Mouse (Mus musculus) small intestine, adult 2 months (tissue): ENCODE data around the gene Enoph1. TPM values are rescaled to one million over a fixed set of nuclear protein-coding genes. Genes with fewer than 3 reads are reported as not detected.

ENCODE experiments used
- H3K27ac ChIP-seq: fragments of 200-500 bp; 2 replicates; pipeline ENCODE4 v1.5.1; 2012; ENCODE audit warnings: low read depth, low read length, control low read depth, inconsistent platforms; ENCODE audit not compliant: insufficient read depth
- H3K27me3 ChIP-seq: fragments of 200-500 bp; 2 replicates; pipeline ENCODE4 v1.6.1; 2012; ENCODE audit warnings: mild to moderate bottlenecking, moderate library complexity, low read length, inconsistent platforms; ENCODE audit not compliant: control insufficient read depth, insufficient read depth
- H3K36me3 ChIP-seq: fragments of 200-500 bp; 2 replicates; pipeline ENCODE4 v1.6.1; 2012; ENCODE audit warnings: mild to moderate bottlenecking, low read length, control low read depth, inconsistent platforms; ENCODE audit not compliant: control insufficient read depth, insufficient read depth
- H3K4me1 ChIP-seq: fragments of 200-500 bp; 2 replicates; pipeline ENCODE4 v1.6.1; 2012; ENCODE audit warnings: low read length, inconsistent platforms, mixed read lengths; ENCODE audit not compliant: control insufficient read depth, insufficient read depth, insufficient read length
- H3K4me3 ChIP-seq: fragments of 200-500 bp; 2 replicates; pipeline ENCODE4 v1.5.1; 2012; ENCODE audit warnings: low read depth, mild to moderate bottlenecking, control low read depth, inconsistent platforms, low read length, moderate library complexity
- CTCF ChIP-seq: fragments of 200-500 bp; IDR thresholded peaks from 2 replicates; pipeline ENCODE4 v1.5.1; 2012; ENCODE audit warnings: low read depth, mild to moderate bottlenecking, control low read depth, inconsistent platforms, low read length, moderate library complexity, mixed read lengths; ENCODE audit not compliant: insufficient replicate concordance, insufficient read length; ENCODE audit errors: extremely low read depth
- POLR2A ChIP-seq: fragments of 200-500 bp; IDR thresholded peaks from 2 replicates; pipeline ENCODE4 v1.6.1; 2012; ENCODE audit warnings: low read depth, mild to moderate bottlenecking, control low read depth, inconsistent platforms, low read length, moderate library complexity
- WGBS: fragments of 180-500 bp; shearing (Covaris S2); methylation state at CpG from one replicate; pipeline ENCODE4 v1.1.7; 2018; 5-methylcytosine and 5-hydroxymethylcytosine counted together
- polyA plus RNA-seq: library from polyadenylated mRNA; depleted of rRNA; stranded (reverse); fragments of >200 nt; gene quantifications from 2 replicates; pipeline ENCODE4 v1.2.3, GENCODE M21; 2012

Gene Enoph1
- polyA plus RNA-seq, 1 experiment = 33.9 TPM

DNA sequence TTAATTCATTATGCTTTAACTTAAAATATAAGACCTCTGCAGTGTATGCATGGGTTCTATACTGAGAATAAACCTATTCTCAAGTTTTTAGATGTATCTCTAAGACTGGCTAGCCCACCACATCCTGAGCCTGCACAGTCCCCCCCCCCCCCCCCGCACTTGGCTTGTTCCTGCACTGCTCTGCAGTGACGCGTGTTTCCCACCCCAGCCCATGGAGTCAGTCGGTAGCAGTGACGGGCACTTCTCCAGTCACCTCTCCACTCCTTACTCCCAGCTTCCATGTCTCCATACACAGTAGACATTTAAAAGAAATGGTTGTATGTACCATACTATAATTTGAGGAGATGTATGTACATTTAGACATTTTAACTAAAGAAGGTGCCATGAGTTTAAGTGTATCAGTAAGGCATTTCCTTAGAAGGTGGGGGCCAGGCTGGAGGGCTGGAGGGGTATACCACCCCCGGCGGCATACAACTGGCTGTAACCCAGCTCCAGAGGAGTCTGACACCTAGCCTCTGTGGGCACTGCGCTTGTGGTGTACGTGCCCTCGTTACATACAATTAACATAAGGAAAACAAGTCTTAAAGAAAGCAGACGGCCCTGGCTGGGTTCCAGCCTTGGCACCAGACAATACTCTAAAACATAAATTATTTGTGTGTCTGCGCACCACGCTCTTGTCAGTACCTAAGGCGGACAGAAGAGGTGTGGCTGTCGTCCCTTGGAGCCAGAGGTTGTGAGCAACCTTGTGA is 17.9 kb downstream of the Enoph1 start:
- Histone ChIP-seq H3K4me3 (no peak overlapping the region), H3K36me3 (peaks cover 30% of the 10 kb centered on the region), H3K27me3 (no peaks in the 10 kb centered on the region), H3K27ac (no peak overlapping the region), H3K4me1 (peaks cover 13% of the 10 kb centered on the region)
- no peak for TF ChIP-seq POLR2A
- no peak for TF ChIP-seq CTCF
- WGBS = 76% methylated on average over 15 of the region's 15 CpGs

GRCm38 (mm10) chr5:100058729-100059128 is 18.9 kb downstream of the Enoph1 start:
- Histone ChIP-seq H3K27ac (no peak overlapping the region), H3K4me3 (no peak overlapping the region), H3K36me3 (peaks cover 34% of the 10 kb centered on the region), H3K4me1 (peaks cover 13% of the 10 kb centered on the region), H3K27me3 (no peaks in the 10 kb centered on the region)
- 81% methylated on average over 6 of the region's 6 CpGs for WGBS
- TF ChIP-seq CTCF (no peak), POLR2A (no peak)

DNA sequence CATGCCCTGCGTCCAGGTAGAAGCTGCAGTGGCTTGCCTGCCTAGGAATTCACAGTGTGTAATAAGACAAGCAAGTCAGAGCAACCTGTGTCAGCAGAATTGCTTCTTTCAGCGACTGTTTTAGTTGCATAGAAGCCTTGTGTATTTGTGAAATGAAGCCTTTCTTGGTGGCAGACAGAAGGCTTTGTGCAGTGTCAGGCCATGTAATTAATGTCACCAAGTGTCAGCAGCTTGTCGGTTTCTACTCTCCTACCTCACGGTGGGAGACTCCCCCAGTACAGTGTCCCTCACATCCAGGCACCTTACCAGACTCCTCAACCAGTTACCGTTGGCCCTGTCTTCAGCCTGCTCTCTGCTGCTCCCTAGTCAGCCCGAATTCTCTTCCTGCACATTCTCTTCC is 19.5 kb downstream of the Enoph1 start:
- no peak overlapping the region for H3K27ac ChIP-seq
- no peaks in the 10 kb centered on the region for H3K27me3 ChIP-seq
- WGBS = 83% methylated on average over 6 of the region's 6 CpGs
- H3K36me3 ChIP-seq = peaks cover 40% of the 10 kb centered on the region
- TF ChIP-seq POLR2A (no peak), CTCF (no peak)
- H3K4me3 ChIP-seq = no peak overlapping the region
- peaks cover 12% of the 10 kb centered on the region for H3K4me1 ChIP-seq

DNA sequence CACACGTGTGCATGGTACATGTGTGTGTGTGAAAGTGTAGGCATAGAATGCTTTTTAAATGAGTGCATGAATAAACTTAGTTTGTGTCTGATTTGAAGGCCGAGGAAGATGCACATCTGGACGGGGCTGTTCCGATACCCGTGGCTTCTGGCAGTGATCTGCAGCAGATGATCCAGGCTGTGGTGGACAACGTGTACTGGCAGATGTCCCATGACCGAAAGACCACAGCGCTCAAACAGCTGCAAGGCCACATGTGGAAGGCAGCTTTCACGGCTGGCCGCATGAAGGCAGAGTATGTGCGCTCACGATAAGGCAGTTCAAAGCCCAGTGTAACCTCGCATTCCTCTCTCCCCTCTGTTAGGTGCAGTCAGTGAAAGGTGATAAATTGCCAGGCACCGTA is 21.1 kb downstream of the Enoph1 start:
- Histone ChIP-seq H3K4me3 (no peak overlapping the region), H3K27ac (no peak overlapping the region), H3K4me1 (no peaks in the 10 kb centered on the region), H3K36me3 (peaks cover 50% of the 10 kb centered on the region), H3K27me3 (no peaks in the 10 kb centered on the region)
- TF ChIP-seq POLR2A (no peak), CTCF (no peak)
- 91% methylated on average over 14 of the region's 14 CpGs for WGBS

DNA sequence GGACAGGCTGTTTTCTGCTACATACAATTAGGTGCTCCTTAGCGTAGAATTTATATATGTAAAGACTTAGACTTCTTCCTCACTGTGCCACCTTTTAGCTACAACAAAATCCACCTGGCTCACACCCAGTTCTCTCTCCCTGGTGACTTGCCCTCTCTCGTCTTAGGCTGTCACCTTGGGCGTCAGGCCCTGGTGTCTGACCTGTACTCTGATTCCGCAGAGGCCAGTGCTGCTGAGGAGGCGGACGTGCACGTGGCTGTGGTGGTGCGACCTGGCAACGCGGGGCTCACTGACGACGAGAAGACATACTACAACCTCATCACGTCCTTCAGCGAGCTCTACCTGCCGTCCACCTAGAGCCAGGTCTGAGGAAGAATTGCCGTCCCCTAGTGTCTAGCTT is 27.8 kb downstream of the Enoph1 start:
- 91% methylated on average over 16 of the region's 16 CpGs for WGBS
- Histone ChIP-seq H3K4me3 (no peak overlapping the region), H3K27me3 (no peaks in the 10 kb centered on the region), H3K36me3 (peaks cover 35% of the 10 kb centered on the region), H3K4me1 (no peaks in the 10 kb centered on the region), H3K27ac (no peak overlapping the region)
- no peak for TF ChIP-seq POLR2A
- no peak for TF ChIP-seq CTCF

DNA sequence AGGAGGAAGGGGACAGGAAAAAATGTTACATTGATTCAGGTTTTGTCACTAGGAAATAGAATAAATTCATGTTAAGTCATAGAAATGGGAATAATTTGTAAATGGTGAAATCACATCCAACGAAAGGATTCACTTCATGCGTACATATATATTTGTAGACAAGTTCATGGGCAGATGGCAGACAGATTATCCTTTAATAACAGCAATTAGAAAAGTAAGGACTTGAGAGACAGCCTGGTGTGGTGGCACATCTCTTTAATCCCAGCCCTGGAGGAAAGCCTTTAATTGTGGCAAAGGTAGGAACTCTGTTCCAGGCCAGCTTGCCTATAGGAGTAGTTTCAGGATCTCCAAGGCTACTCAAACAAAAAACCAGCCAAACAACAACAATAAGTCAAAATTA is 29.7 kb downstream of the Enoph1 start:
- peaks cover 28% of the 10 kb centered on the region for H3K36me3 ChIP-seq
- WGBS = 90% methylated on average over 2 of the region's 2 CpGs

GRCm38 (mm10) chr5:100070255-100070654 is 30.5 kb downstream of the Enoph1 start:
- no peak overlapping the region for H3K27ac ChIP-seq
- H3K4me3 ChIP-seq = no peak overlapping the region
- no peaks in the 10 kb centered on the region for H3K4me1 ChIP-seq
- WGBS = 30% methylated on average over 3 of the region's 3 CpGs
- no peak for TF ChIP-seq POLR2A
- peak; percentile 98 for TF ChIP-seq CTCF
- no peaks in the 10 kb centered on the region for H3K27me3 ChIP-seq
- H3K36me3 ChIP-seq = peaks cover 24% of the 10 kb centered on the region

More for the DNA sequence above, 29.7 kb downstream of the Enoph1 start:
- no peak overlapping the region for H3K27ac ChIP-seq
- TF ChIP-seq CTCF (no peak), POLR2A (no peak)
- no peaks in the 10 kb centered on the region for H3K4me1 ChIP-seq
- no peaks in the 10 kb centered on the region for H3K27me3 ChIP-seq
- no peak overlapping the region for H3K4me3 ChIP-seq
